Mouse (Mus musculus): Measurements from ENCODE around the gene Elavl3. TPM values are rescaled to one million over a fixed set of nuclear protein-coding genes. Genes with fewer than 3 reads are reported as not detected.

Gene Elavl3
- polyA plus RNA-seq, 1 experiment from 2014 or later = 14.8 TPM

Other genes starting within 250 kb of the Elavl3 start
- gene Angptl8, start 216.5 kb downstream of the Elavl3 start, polyA plus RNA-seq (2016; fragmentation: Nextera tagmentation; extraction: Ambion mirVana) = 0.62 and 0.94 TPM in 2 replicates
- 24.2 and 24.7 TPM in 2 replicates for gene Dock6, start 199.4 kb downstream of the Elavl3 start, polyA plus RNA-seq (2016; fragmentation: Nextera tagmentation; extraction: Ambion mirVana)
- gene Rab3d, start 133.8 kb downstream of the Elavl3 start, polyA plus RNA-seq (2016; fragmentation: Nextera tagmentation; extraction: Ambion mirVana) = 5.1 and 5.3 TPM in 2 replicates
- gene Ccdc159, start 124.6 kb downstream of the Elavl3 start, polyA plus RNA-seq (2016; fragmentation: Nextera tagmentation; extraction: Ambion mirVana) = 3.5 and 3.6 TPM in 2 replicates
- 32.0 and 33.7 TPM in 2 replicates for gene Tmem205, start 124.5 kb downstream of the Elavl3 start, polyA plus RNA-seq (2016; fragmentation: Nextera tagmentation; extraction: Ambion mirVana)
- gene Plppr2, start 115.0 kb downstream of the Elavl3 start, polyA plus RNA-seq (2016; fragmentation: Nextera tagmentation; extraction: Ambion mirVana) = 9.0 and 11.5 TPM in 2 replicates
- gene Swsap1, start 96.3 kb downstream of the Elavl3 start, polyA plus RNA-seq (2016; fragmentation: Nextera tagmentation; extraction: Ambion mirVana) = 7.2 and 9.6 TPM in 2 replicates
- 10.2 and 10.8 TPM in 2 replicates for gene Epor, start 88.5 kb downstream of the Elavl3 start, polyA plus RNA-seq (2016; fragmentation: Nextera tagmentation; extraction: Ambion mirVana)
- 4.7 and 5.2 TPM in 2 replicates for gene Rgl3, start 62.6 kb downstream of the Elavl3 start, polyA plus RNA-seq (2016; fragmentation: Nextera tagmentation; extraction: Ambion mirVana)
- 4.6 and 5.0 TPM in 2 replicates for gene Ccdc151, start 49.4 kb downstream of the Elavl3 start, polyA plus RNA-seq (2016; fragmentation: Nextera tagmentation; extraction: Ambion mirVana)
- 109 and 110 TPM in 2 replicates for gene Prkcsh, start 49.2 kb downstream of the Elavl3 start, polyA plus RNA-seq (2016; fragmentation: Nextera tagmentation; extraction: Ambion mirVana)
- not detected in 2 replicates for gene Gm49318, start 19.2 kb upstream of the Elavl3 start, polyA plus RNA-seq (2016; fragmentation: Nextera tagmentation; extraction: Ambion mirVana)
- 10.0 and 11.3 TPM in 2 replicates for gene Zfp653, start 19.4 kb upstream of the Elavl3 start, polyA plus RNA-seq (2016; fragmentation: Nextera tagmentation; extraction: Ambion mirVana)
- gene Ecsit, start 33.4 kb upstream of the Elavl3 start, polyA plus RNA-seq (2016; fragmentation: Nextera tagmentation; extraction: Ambion mirVana) = 42.0 and 43.2 TPM in 2 replicates
- 0.46 and 1.0 TPM in 2 replicates for gene Cnn1, start 47.2 kb upstream of the Elavl3 start, polyA plus RNA-seq (2016; fragmentation: Nextera tagmentation; extraction: Ambion mirVana)
- 250 and 254 TPM in 2 replicates for gene Elof1, start 65.1 kb upstream of the Elavl3 start, polyA plus RNA-seq (2016; fragmentation: Nextera tagmentation; extraction: Ambion mirVana)
- gene Acp5, start 83.7 kb upstream of the Elavl3 start, polyA plus RNA-seq (2016; fragmentation: Nextera tagmentation; extraction: Ambion mirVana) = 19.2 and 26.1 TPM in 2 replicates
- gene Pigyl, start 104.8 kb upstream of the Elavl3 start, polyA plus RNA-seq (2016; fragmentation: Nextera tagmentation; extraction: Ambion mirVana) = 53.3 and 56.9 TPM in 2 replicates
- gene Zfp872, start 136.1 kb upstream of the Elavl3 start, polyA plus RNA-seq (2016; fragmentation: Nextera tagmentation; extraction: Ambion mirVana) = 0.18 and 0.32 TPM in 2 replicates
- 11.6 and 12.1 TPM in 2 replicates for gene Zfp809, start 173.7 kb upstream of the Elavl3 start, polyA plus RNA-seq (2016; fragmentation: Nextera tagmentation; extraction: Ambion mirVana)
- gene Zfp599, start 207.9 kb upstream of the Elavl3 start, polyA plus RNA-seq (2016; fragmentation: Nextera tagmentation; extraction: Ambion mirVana) = 8.0 and 9.3 TPM in 2 replicates

Data from forebrain, embryonic 10.5 days (tissue).